Mouse (Mus musculus) left cerebral cortex, adult 9 months (tissue): ENCODE data around the gene Olfr1324.
"Not testable (repeated sequence)": the region's sequence is repeated elsewhere in the genome, so short reads cannot be mapped to it uniquely, and the experiment has no call there.

ENCODE experiments used
- DNase-seq, 2 experiments: peaks; one replicate each; pipeline ENCODE4 v3.0.0; 2022; ENCODE audit warnings: low spot score in 2 of 2

The Olfr1324 gene

DNA sequence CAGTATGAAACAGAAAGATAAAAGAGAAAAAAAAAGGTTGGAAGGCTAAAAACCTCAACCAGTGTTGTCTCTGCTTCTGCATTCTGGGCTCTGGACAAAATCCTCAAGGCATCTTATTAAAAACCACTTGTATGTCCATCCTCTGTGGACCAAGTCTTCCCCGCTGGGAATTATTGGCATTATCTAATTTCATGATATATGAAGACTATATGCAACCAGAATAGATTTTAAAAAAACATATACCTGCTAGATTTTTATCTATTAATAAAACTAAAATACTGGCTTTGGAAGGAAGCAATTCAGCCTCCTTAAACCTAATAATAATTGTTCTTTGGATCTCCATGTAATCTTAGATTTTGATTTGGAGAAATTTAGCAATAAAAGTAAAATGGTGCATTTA lies at the start of gene Olfr1324:
Gene Olfr1324, minus strand, starts transcription at position 101 of the 400 bp plus-strand sequence.
- no peak for DNase-seq

DNA sequence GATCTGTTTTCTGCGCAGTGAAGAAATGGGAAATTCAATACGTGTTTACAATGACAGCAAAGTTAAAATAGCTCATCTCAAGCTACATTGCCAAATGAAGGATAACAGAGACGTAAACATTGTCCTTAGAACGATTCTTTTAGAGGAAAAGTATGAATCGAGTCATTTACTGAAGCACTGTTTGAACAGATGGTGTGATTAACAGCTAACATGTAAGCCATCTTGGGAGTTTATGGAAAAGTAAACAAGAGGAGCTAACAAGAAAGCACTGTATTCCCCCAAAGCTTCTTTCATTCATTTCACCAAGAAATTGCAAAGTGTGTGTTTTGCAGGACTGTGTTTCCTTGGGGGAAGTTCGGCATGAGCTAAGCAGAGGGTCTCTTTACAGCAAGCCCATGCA lies 42.0 kb upstream of the Olfr1324 start:
- not testable (repeated sequence) for DNase-seq

DNA sequence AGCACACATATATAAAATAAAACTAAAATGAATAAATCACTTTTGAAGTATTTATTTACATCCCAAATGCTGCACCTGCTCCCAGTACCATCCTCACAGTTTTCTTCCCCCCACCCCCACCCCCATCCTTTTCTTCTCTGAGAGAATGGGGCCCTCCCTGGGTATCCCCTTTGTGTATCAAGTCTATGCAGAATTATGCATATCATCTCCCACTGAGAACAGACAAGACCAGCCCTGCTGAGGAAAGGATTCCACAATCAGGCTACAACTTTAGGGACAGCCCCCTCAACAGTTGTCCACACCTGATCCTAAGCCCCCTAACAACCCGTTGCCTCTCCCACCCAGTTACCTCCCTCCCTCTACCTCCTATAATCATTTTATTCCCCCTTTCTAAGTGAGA lies 27.8 kb upstream of the Olfr1324 start:
- no peak for DNase-seq

DNA sequence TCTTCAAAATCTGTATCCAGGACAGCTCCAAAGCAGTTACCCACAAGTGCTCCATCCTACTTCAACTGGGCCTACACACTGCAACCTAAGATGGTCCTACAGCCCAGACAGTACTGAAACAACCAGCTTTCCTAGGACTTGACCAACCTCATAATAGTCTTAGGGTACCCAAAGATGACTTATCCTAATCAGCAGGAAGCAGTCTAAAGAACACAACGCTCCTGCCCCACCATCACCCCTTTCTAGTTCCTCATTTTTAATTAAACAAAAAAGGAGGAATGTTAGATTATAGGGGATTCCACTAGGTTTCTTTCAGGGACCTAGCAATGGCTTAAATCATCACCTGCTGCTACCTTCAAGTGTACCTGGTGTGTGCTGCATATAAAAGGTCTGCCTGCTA lies 15.1 kb upstream of the Olfr1324 start:
- no peak for DNase-seq

DNA sequence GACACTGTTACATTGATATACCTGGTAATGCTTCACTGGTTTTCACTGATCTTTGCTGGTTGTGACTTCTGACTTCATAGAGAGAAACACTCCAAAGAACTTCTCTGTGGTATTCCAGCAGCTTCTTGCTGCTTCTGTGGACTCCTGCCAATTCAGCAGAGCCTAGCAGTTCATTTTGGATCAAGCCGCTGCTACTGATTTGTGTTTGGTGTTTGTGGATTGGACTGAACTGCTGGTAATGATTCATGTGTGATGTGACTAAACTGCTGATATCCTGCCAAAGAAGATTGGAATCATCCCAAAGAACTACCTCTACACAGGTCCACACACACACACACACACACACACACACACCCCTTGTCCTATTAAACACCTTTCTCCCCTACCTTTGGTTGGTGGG lies 14.4 kb upstream of the Olfr1324 start:
- no peak for DNase-seq

DNA sequence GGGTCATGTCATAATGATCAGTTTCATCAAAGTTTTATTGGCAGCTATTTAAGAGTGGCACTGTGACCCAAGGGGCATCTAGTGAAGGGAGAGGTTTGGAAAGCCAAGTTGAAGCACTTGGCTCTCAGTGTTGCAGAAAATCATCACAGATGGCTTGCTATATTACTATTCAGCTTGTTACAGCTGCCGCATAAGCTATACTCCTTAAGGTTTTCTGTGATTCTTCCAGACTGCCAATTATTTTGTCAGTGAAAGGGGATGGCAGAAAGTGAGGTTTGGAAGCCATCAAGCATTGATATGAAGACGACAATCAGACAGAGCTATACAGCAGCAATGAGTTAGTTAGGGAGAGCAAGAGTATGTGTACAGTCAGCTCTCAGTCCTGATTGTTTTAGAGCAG lies 4.2 kb upstream of the Olfr1324 start:
- no peak for DNase-seq

DNA sequence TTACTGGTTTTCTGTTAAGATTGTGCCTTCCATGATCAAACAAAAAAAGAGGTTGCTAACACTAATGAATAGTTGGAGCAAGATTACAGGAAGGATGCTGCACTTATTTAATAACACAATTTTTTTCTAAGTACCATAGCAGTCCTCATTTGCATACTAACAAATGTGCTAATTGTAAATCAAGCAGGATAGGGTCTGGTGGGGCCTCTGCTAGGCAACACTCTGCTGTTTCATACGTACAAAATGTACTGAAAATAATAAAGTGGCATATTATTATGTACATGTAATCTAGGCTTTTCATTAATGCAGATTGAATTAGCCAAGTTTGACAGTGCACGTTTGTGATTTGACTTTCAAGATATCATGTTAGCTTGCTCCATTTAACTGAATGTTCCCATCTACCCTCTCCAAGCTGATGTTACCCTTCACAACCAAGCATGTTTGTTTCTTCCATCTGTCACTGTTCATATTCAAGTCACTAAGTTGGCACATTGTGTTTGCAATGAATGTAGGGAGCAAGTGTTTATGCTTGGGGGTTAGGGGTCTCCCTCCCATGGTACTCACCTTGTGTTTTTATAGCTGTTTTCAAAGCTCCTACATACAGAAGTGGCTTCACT lies 478 bp downstream of the Olfr1324 start:
- no peak for DNase-seq

DNA sequence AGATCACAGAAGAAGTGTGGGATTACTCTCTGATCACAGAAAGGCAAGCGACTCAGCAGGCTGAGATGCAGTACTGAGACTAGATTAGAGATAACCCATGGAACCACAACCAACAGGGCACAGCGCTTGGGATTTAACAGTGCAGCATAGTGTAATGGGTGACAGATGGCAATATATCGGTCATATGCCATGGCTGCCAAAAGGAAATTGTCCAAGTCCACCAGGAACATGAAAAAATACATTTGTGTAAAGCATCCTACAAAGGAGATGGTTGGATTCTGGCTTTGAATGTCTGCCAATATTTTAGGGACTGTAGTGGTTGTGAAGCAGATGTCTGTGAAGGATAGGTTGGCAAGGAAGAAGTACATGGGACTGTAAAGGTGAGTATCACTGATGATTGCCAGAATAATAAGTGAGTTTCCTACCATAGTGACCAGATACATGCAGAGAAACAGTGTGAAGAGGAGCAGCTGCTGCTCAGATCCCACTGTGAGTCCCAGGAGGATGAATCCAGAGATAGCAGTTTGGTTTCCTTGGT lies 2.3 kb downstream of the Olfr1324 start:
- no peak for DNase-seq

DNA sequence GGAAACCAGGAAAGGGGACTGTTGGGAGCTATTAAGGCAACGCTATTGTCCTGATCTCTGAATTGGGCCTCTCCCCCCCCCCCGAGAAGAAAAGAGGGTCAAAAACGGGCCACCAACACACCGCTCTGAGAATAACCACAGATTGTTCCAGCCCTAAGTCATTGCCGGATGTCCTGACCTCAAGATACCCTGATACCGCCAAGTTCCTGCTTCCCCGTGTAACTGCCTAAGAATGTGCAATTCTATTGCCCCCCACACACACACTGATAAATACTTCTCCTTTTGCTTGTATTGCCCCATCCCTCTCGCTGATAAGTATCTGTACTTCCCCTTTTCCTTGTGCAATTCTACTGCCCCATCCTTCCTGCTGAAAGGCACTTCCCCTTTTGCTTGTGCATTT lies 17.9 kb downstream of the Olfr1324 start:
- DNase-seq = not testable (repeated sequence)

DNA sequence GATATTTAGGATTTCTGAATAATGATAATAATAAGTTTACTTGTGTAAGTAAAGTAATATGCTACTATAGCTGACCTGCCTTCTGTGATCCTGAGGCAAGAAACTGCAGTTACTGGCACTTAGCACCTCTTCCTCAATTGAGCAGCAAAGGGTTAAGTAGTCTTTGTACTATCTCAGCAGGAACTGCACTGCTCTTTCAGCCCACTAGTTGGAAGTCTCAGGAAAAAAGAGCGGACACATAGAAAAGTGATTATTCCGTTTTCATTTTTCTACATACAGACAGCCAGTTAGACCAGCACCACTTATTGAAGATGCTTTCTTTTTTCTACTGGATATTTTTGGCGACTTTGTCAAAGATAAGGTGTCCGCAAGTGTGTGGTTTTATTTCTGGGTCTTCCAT lies 37.7 kb downstream of the Olfr1324 start:
- DNase-seq = not testable (repeated sequence)

DNA sequence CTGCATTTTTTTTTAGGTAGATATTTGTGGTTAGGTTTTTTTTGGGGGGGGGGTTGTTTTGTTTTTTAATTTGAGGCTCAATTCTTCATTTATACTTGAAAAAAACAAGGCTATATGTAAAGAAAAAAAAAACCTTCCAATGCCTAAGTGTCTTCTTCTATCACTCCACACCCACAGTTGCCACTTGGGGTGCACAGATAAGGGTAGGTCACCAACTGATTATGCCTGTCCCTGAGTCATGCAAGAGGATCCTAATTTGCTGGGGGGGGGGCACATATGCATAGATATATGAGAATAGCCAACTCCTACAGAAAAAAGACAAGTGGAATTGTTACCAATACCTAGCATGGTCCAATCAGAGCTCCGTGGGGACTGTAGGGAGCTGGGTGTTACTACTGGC lies 53.3 kb downstream of the Olfr1324 start:
- no peak for DNase-seq
